Mouse (Mus musculus): Measurements from ENCODE around the gene Hhipl1.

Hhipl1 gene

DNA sequence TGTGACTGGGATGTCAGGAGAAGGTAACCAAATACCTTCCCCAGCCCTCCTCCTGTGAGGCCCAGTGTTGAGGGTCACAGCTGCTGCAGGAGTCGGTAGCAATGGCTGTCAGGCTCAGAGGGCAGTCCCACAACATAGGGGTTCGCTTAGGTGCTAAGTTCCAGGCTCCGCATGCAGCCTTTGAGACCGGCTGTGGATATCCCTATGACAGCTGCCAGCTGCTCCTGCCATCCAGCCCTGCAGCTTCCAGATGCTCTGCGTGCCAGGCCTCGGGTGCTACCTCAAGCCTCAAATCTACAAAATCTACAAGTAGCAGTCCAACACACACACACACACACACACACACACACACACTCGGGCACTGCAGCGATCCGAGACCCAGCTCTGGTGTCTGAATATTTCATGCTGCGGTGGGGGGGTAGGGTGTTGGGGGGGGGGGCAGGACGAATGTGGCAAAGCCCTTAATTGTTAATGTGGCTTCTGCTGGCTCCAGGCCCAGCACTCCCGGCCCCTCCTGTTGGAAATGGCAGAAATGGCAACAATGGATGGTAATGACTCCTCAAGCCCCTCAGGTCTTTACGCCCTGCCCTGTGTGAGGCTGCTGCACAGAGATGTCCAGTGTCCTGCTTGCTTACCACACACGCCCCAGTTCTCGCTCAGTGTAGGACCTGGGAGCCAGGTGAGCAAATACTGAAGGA, 27.7 kb upstream of the Hhipl1 start:
- no peak for DNase-seq

DNA sequence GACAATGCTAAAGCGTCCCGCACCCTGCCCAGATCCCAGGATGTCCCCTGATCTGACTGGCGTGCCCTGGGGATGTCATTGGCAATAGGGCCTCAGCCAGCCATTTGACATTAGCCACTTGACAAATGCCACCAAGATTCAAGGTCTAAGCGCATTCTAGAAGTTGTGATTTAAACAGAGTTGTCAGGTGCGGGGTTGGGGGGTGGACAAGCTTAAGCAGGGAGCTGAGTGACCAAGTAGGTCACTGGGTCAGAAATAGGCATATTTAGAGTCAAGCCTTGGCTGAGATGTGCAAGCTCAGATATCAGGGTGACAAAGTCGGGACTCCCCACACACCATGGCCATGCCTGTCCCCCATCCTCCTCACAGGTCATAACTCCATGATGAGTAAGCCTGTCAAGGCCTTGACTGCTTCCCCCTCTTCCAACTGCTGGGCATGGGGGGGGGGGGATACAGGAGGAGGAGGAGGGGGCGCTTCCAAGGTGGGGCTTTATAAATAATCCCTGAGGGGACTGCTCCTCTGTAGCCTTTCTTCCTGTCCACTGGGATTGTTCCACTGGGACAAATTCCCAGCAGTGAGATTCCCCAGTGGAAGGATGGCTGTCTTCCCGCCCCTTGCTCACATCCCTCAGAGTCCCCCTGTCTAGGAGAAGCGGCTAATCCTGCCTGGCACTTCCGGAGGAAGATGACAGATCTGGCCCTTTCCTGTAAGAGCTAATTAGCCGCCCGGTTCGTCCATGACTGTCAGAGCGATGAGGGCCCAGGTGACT, 21.4 kb upstream of the Hhipl1 start:
- peak; percentile 67 for DNase-seq

DNA sequence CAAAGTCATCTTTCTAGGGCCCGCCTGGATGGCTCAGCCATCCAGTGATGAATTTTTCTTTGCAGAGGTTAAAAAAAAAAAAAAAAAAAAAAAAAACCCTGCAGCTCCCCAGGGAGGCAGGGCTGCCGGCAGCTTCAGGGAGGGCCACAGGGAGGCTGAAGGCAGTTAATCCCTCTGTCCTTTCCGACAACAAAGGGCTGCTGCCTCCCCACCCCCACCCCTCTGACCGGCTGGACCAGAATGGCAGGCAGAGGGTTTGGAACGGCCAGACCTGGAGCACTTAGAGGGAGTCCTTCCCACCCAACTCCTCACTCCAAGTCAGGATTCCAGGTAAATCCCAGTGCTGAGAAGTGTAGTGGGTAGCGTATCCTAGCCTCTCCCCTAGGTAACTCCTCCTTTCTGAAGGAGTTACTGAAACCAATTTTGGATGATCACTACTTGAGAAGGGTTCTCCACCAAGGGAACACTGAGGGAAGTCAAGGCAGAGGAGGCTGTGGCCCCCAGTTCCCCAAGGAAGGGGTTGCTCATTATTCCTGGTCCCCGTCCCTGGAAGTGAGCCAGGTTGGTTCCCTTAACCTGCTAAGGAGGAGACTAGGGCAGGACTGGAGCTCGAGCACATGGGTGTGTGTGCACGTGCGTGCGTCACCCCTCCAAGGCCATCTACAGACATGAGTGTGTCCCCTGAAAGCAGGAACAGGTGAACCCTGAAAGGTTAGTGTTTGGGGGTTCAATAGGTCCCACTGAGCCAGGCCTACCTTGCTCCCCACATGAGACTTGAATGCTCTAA, 20.7 kb upstream of the Hhipl1 start:
- DNase-seq: peak; percentile 55

DNA sequence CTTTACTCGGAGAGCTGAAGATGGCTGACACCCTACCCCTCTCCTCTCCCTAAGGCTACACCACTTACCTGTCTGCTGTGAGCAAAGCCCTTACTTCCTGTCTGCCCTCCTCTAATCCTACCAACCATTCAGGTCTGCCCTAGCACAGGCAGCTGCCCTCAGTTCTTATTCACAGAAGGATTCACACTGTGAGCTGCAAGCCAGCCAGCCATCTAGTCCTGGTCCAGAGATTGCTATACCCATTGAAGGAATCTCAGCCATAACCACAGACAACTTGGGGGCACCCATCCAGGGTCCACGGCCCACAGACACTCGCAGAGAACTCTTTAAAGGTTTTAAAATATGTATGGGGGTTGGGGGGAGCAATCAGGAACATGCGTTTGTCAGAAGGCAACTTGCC, 19.7 kb upstream of the Hhipl1 start:
- no peak for DNase-seq

DNA sequence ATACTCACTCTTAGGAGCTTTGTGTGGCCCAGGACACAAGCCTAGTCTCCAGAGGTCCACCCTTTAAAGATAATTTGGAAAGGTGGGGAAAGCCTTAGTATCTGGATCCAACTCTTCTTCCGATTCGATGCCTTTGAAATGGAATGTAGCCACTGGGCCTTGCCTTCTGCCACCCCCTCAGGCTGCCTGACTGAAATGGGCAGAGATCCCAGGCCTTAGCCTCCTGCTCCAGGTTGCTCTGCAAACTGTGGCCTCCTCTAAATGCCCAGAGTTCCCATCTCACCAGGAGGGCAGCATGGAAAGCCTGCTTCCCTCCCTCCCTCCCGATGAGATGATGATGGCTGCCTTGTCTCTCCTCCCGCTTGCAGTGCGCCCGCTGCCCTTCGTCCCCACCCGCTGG, 19.1 kb upstream of the Hhipl1 start:
- no peak for DNase-seq

DNA sequence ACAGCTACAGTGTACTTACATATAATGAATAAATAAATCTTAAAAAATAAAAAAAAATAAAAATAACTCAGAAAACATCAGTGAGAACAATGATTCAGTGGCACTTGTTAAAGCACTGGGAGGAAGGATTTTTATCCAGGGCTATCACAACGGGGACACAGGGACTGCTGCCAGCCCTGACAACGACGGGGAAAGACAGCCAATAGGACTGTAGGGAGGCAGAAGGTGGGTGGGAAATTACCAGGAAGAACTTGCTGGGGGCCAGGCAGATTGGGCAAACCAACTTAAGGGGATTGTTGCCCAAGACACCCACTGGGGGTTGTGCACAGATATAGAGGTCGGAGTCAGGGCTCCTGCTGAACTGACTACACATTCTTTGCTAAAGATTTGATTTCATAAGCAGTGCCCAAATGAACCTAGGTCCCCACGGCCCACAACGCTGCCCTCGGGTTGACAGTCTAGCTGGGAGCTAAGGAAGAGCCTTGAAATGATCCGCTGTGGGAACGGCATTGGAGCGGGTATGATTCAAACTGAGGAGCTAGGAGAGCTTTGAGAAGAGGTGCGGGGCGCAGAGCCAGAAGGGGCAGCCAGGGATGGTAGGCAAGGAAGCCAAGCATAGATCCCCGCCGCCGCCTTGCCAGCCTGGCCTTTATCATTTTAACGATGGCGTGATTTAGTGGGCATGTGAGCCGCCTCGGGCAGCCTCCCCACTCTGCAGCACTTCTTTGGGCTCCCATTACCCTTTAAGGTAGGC, 17.8 kb upstream of the Hhipl1 start:
- DNase-seq: no peak

DNA sequence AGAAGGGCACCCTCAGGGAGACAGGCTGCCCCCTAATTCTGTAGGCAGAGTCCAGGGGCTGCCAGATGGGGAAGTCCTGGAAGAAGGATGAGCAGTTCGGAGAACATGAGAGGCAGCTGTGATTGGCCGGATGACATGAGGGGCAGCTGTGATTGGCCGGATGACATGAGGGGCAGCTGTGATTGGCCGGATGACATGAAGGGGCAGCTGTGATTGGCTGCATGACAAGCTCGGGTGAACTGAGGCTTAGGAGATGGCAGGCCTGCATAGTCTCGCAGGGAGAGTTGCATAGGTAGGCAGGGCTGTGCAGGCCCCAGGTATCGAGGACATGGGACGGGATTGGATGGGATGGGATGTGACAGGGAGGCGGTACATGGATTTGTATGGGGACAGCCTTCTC, 13.7 kb upstream of the Hhipl1 start:
- DNase-seq: peak; percentile 73

DNA sequence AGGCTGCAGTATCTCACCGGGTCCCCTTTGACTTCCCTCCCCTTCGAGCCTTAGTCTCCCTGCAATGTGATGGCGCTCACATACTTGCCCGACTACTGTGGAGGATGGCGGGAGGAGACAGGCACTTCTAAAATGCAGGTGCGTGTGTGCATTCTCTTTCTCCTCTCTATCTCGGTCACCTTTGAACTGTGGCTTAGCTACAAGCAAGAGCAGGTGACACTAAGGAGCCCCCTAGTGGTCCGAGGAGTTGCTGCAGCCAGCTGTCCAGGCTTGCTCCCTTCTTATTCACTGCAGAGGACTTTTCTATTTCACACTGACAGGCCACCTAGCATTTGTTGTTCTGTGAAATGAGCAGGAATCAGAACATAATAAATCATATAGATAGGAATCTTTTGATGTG, 13.1 kb upstream of the Hhipl1 start:
- peak; percentile 86 for DNase-seq

DNA sequence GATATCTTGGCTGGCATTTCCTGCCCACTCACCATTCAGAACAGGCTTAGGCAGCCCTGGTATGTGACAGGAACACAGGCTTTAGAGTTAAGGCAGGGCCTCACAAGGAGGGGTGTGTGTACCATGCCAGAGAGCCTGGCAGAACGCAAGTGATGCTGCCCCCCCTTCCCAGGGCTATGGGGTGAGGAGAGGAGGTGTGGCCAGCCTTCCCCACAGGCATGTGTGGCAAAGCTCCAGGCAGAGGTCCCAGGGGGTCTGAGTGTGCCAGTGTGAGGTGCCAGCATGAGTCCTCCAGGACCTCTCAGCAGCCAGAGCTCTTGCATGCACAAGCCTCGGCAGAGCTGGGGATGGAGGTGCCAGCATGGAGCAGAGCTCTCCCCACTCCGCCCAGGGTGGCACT, 11.4 kb upstream of the Hhipl1 start:
- no peak for DNase-seq

DNA sequence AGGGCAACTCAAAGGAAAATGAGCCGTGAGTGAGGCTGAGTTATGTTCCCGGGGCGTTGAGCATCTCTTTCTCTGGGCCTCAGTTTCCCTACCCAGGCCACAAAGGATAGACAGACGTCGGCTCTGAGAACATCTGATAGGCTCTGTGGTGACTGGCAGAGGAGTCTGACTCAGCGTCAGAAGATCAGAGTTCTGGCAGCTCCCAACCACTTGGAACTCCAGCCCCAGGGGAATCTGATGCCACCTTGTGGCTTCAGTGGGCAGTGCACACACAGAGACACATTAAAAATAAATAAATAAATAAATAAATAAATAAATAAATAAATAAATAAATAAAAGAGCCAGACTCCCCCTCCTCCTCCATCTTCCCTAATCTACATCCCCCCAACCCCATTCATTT, 9.0 kb upstream of the Hhipl1 start:
- DNase-seq: no peak

DNA sequence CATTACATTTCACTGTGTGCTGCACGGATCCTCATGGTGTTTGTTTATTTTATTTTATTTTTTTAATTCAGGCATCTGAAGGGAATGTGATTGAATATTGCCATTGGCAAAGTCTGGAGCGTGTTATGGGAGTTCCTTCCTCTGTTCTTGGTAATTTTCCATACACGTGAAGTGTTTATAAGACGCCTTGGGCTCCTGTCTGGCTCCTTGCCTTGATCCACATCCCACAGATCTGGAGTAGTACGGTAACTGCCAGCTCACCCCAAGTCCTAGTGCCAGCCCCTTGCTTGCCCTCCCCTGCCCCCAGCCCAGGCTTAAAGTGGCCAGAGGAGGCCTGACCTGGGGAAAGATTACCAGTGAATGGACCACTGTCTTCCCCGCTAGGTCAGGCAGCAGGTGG, 5.1 kb upstream of the Hhipl1 start:
- DNase-seq: no peak

DNA sequence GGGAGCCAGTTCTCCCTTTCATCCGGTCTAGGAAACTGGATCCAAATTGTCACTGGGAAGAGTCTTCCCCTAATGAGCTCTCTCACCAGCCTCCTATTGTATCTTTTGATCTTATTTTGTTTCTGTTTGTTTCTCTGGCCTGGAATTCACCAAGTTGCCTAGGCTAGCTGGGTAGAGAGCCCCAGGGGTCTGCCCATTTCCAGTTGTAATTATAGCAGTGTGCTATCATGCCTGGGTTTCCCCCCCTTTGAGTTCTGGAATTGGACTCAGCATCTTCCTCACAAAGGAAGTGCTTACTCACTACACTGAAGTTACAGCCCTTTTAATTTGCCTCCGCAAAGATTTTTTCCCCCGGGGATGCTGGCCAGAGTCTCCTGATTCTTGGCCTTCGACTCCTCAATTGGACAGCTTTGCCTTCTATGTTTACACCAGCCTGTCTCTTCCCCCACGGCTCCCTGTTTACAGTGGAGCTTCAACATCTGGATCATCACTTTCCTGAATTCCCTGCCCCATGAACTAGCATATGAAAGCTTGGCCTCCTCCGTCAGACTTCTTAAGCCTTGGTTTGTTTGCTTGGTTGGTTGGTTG, 2.2 kb upstream of the Hhipl1 start:
- no peak for DNase-seq

DNA sequence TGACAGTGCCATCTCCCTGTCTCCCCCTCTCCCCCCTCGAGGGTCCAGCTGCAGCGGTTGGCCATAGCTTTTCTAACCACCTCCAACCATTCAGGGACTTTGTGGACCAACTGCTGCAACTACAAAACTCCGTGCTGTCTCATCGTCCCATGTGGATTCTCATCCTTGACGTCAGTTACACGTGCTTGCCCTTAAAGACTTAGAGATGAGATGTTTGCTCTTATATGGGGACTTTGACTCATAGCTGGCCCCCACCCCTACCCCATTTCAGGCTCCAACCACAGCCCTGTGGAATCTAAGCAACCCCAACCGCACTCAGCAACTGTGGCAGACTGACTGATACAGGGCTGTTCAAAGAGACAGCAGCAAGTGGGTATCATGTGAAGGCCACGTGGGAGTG, 898 bp upstream of the Hhipl1 start:
- no peak for DNase-seq

DNA sequence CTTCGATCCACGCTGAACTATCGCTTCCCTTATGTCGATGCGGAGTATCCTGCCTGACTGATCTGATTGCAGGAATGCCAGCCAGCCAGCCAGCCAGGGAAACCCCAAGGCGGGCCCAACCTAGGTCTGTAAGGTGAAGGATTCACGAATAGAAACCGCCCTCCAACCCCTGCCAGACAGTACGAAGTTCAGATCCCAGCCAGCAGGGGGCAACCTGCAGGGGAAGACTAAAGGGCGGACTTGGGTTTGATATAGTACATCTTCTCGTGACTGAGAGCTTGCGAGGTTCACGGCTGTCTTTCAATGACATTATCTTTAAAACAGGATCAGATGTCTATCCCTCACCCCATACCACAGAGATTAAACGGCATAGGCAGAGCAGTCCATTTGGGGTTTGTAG, 1.5 kb downstream of the Hhipl1 start:
- DNase-seq: peak; percentile 72

DNA sequence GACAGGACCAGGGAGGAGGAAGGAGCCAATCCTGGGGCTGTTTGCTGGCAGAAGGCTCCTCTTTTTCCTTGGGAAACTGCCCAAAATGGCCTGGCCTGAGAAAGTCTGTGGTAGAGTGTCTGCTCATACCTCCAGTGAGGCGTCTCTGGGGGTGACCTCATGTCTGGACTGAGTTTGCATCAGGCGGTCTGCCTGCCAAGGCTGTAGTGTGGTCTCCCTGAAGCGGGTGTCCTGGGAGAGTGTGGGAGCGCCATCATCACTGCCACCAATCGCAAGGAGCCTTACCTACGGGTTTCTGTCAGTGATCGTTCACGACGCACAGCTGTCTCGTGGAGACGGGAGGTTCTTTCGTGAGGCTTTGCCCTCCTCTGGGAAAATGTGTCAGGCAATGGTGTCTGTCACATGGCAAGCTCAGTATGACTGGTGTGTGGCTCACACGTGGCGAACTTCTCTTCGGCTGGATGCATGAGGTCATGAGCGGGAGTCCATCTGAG, 2.3 kb downstream of the Hhipl1 start:
- no peak for DNase-seq

DNA sequence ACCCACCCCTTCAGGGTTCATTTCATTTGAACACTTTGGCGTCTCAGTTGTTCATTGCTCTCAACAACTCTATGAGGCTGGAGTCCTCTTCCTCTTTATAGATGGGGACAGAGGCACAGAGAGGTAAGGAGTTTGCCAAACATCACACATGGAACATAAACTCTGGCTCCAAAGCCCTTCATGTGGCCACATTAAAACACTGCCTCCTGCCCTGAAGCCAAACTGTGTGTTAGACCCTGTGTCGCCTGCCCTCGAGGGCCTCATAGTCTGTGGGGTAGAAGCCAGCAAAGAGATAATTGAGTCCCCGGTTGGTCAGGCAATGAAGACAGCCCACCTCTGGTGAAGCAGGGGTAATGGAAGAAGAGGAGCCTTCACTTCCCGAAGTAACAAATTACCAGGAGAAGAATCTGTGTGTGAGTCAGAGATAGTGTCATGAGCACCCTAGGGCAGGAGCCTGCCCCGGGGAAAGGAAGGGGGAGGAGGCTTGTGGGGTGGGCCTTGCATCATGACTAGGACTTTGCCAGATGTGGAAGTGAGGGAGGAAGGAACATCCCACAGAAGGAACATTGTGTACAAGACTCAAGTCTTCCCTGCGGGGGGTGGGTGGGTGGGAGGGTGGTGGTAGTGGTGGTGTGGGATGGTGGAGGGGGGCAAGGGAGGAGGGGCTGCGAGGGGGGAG, 3.2 kb downstream of the Hhipl1 start:
- no peak for DNase-seq

DNA sequence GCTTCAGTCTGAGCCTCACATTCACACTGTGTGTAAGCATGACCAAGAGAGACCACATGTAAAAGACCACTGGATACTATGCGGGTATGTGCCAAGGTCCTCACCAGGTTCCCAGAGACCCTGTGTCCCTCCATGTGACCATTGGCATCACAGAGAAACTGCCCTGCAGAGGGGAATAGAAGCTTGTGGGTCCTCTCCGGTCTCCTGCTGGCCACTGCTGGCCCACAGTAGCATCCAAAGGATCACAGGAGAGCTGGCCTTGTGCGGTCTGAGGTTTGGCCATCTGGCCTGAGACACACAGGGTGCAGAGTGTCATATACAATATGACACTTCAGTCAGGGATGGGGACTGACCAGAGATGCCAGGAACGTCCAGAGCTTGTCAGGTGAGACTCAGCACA, 4.0 kb downstream of the Hhipl1 start:
- DNase-seq: no peak

DNA sequence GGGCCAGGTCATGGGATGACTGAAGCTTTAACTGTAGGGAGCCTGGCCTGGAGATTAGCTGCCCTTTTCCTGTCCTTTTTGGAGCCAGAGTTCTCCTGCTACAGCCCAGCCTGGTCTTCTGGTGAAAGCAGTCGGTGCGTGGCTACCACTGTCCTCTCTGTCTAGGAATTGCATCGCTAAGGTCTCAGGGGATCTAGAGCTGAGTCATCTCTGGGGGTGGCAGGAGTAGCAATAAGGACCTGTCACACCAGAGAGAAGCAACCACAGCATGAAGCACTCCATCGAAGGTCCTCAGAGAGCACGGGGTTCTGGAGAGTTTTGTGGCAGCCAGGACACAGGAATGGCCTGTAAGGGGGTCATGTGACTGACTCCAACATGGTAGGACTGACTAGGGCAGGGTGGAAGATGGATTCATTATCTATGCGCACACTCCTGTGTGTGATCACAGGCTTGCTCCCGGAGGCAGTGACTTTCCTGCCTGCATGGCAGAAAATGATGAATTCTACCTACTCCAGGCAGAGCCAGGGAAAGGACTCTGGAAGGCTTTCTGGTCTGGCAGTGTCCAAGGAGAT, 4.5 kb downstream of the Hhipl1 start:
- no peak for DNase-seq

DNA sequence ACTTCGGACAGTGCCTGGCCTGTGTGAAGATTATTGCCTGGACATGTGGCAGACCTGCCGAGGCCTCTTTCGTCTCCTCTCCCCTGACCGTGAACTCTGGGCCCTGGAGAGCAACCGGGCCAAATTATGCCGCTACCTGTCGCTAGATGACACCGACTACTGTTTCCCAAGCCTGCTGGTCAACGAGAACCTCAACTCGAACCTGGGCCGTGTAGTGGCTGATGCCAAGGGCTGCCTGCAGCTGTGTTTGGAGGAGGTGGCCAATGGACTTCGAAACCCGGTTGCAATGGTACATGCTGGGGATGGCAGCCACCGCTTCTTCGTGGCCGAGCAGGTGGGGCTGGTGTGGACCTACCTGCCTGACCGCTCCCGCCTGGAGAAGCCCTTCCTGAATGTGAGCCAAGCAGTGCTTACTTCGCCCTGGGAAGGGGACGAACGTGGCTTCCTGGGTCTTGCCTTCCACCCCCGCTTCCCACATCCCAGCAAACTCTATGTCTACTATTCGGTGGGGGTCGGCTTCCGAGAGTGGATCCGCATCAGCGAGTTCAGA, 5.7 kb downstream of the Hhipl1 start:
- no peak for DNase-seq

DNA sequence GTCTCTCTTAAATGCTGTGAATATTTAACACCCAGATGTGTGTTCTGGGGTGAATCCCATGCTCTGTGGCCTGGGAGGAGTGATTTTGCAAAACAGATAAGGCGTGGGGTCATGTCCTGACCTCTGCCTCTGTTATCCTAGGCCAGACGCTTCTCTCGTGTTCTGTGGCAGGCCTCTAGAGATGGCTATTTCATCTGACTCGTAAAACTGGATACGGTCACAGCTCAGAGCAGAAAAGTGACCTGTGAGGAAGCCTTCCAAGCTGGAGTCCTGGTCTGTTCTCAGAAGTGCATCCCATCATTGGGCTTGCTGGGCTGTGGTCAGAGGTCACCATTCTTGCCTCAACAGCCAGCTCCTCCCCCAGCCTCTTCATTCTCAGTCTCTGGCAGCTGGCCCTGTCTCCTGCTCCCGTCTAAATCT, 6.4 kb downstream of the Hhipl1 start:
- peak; percentile 56 for DNase-seq

DNA sequence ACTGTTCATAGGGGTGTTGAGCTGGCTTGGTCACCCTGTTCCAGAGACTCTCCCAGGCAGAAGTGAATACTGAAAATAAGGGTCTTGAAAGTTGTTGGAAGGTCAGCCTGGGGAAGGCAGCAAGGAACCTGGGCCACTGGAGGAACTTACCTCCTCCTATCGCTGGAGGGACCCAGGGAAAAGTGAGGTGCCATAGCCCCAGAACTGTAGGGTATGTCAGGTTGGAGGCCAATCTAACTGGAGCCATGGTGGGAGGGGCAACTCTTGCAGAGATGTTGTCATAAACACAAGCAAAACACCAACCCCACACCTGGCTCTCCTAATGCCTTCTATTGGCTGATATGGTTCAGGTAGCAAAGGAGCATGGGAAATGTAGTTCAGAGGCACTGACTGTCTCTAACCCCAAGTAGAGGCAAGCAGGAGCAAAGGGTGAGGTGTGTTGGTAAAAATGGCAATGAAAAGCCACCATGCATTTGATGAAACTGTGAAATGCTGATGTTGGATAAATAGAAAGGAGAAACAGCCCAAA, 7.2 kb downstream of the Hhipl1 start:
- no peak for DNase-seq
